Mouse (Mus musculus): ENCODE data around the gene Chd2. TPM values are rescaled to one million over a fixed set of nuclear protein-coding genes. Genes with fewer than 3 reads are reported as not detected.
"Not testable (repeated sequence)": the region's sequence is repeated elsewhere in the genome, so short reads cannot be mapped to it uniquely, and the experiment has no call there.

Chd2 gene
- total and polyA plus RNA-seq, 3 experiments: 32.9 to 43.3 (median 38.1) TPM

- Histone ChIP-seq H3K27me3 (ENCODE audit: control insufficient read depth, insufficient read depth, low read length) (no peaks in the 10 kb centered on the region), H3K27ac (no peak overlapping the region; the same call in 1 of the 2 replicates), H3K36me3 (ENCODE audit: control insufficient read depth, insufficient read depth, low read length) (peaks cover 40% of the 10 kb centered on the region), H3K4me1 (ENCODE audit: control insufficient read depth, insufficient read depth, low read length) (peaks cover 23% of the 10 kb centered on the region), H3K79me2 (replicated peaks; ENCODE audit: control insufficient read depth, insufficient read depth, low read length) (peaks cover 5% of the 10 kb centered on the region), H3K9ac (ENCODE audit: low read depth, low read length) (no peak overlapping the region), H3K4me3 (no peak overlapping the region)
- DNase-seq: no peak
- TF ChIP-seq EP300 (IDR thresholded peaks at IDR 0.05; ENCODE audit: insufficient read depth, low read depth, low read length) (no peak), POLR2A (IDR thresholded peaks at IDR 0.05; ENCODE audit: insufficient read depth, low read depth, low read length) (no peak), CTCF (IDR thresholded peaks at IDR 0.05) (no peak)
- intact Hi-C loops (cut with DNase I): loop anchor here (5.0 kb wide), 1 partner anchor 37 kb away; no protein-coding TSS in a partner anchor
- WGBS: 78% methylated on average over 10 of the region's 10 CpGs
Measured at GRCm38 (mm10) chr7:73520231-73520630, 21.4 kb downstream of the Chd2 start.

- Histone ChIP-seq H3K36me3 (ENCODE audit: control insufficient read depth, insufficient read depth, low read length) (peaks cover 38% of the 10 kb centered on the region), H3K9ac (ENCODE audit: low read depth, low read length) (no peak overlapping the region), H3K79me2 (replicated peaks; ENCODE audit: control insufficient read depth, insufficient read depth, low read length) (peaks cover 5% of the 10 kb centered on the region), H3K27ac (no peak overlapping the region; the same call in none of the 2 replicates), H3K27me3 (ENCODE audit: control insufficient read depth, insufficient read depth, low read length) (no peaks in the 10 kb centered on the region), H3K4me1 (ENCODE audit: control insufficient read depth, insufficient read depth, low read length) (peaks cover 20% of the 10 kb centered on the region), H3K4me3 (no peak overlapping the region)
- TF ChIP-seq POLR2A (IDR thresholded peaks at IDR 0.05; ENCODE audit: insufficient read depth, low read depth, low read length) (no peak), CTCF (IDR thresholded peaks at IDR 0.05) (no peak), EP300 (IDR thresholded peaks at IDR 0.05; ENCODE audit: insufficient read depth, low read depth, low read length) (no peak)
- no peak for DNase-seq
- 79% methylated on average over 16 of the region's 16 CpGs for WGBS
- intact Hi-C loops (cut with DNase I): no loop called here
Measured at GRCm38 (mm10) chr7:73519060-73519796, 22.4 kb downstream of the Chd2 start.

- H3K27me3 ChIP-seq (ENCODE audit: control insufficient read depth, insufficient read depth, low read length); H3K27ac ChIP-seq; H3K4me3 ChIP-seq; intact Hi-C loops (cut with DNase I); H3K79me2 ChIP-seq (replicated peaks; ENCODE audit: control insufficient read depth, insufficient read depth, low read length); H3K9ac ChIP-seq (ENCODE audit: low read depth, low read length); DNase-seq: not testable (repeated sequence)
- WGBS: 87% methylated on average over 6 of the region's 6 CpGs
- Histone ChIP-seq H3K36me3 (ENCODE audit: control insufficient read depth, insufficient read depth, low read length) (peaks cover 38% of the 10 kb centered on the region), H3K4me1 (ENCODE audit: control insufficient read depth, insufficient read depth, low read length) (peaks cover 18% of the 10 kb centered on the region)
Measured at GRCm38 (mm10) chr7:73518373-73518980, 23.2 kb downstream of the Chd2 start.

GRCm38 (mm10) chr7:73517432-73518054 lies 24.1 kb downstream of the Chd2 start:
- Histone ChIP-seq H3K4me1 (ENCODE audit: control insufficient read depth, insufficient read depth, low read length) (peaks cover 16% of the 10 kb centered on the region), H3K79me2 (replicated peaks; ENCODE audit: control insufficient read depth, insufficient read depth, low read length) (peaks cover 5% of the 10 kb centered on the region), H3K27ac (peak overlapping the region; percentile 64), H3K36me3 (ENCODE audit: control insufficient read depth, insufficient read depth, low read length) (peaks cover 36% of the 10 kb centered on the region), H3K4me3 (no peak overlapping the region), H3K9ac (ENCODE audit: low read depth, low read length) (peak overlapping the region; percentile 6; the same call in 1 of the 2 replicates), H3K27me3 (ENCODE audit: control insufficient read depth, insufficient read depth, low read length) (no peaks in the 10 kb centered on the region)
- WGBS: 6% methylated on average over 1 of the region's 1 CpGs
- no peak for TF ChIP-seq POLR2A (IDR thresholded peaks at IDR 0.05; ENCODE audit: insufficient read depth, low read depth, low read length)
- TF ChIP-seq EP300 (IDR thresholded peaks at IDR 0.05; ENCODE audit: insufficient read depth, low read depth, low read length): no peak
- TF ChIP-seq CTCF (IDR thresholded peaks at IDR 0.05): no peak
- intact Hi-C loops (cut with DNase I): no loop called here
- DNase-seq: no peak

- H3K9ac ChIP-seq (ENCODE audit: low read depth, low read length): no peak overlapping the region
- H3K79me2 ChIP-seq (replicated peaks; ENCODE audit: control insufficient read depth, insufficient read depth, low read length): peaks cover 5% of the 10 kb centered on the region
- no peaks in the 10 kb centered on the region for H3K27me3 ChIP-seq (ENCODE audit: control insufficient read depth, insufficient read depth, low read length)
- H3K4me1 ChIP-seq (ENCODE audit: control insufficient read depth, insufficient read depth, low read length): peaks cover 15% of the 10 kb centered on the region
- no peak overlapping the region; the same call in 1 of the 2 replicates for H3K4me3 ChIP-seq
- DNase-seq: no peak
- peaks cover 39% of the 10 kb centered on the region for H3K36me3 ChIP-seq (ENCODE audit: control insufficient read depth, insufficient read depth, low read length)
- intact Hi-C loops (cut with DNase I): no loop called here
- 31% methylated on average over 5 of the region's 5 CpGs for WGBS
- TF ChIP-seq EP300 (IDR thresholded peaks at IDR 0.05; ENCODE audit: insufficient read depth, low read depth, low read length): no peak
- TF ChIP-seq POLR2A (IDR thresholded peaks at IDR 0.05; ENCODE audit: insufficient read depth, low read depth, low read length): no peak
- no peak for TF ChIP-seq CTCF (IDR thresholded peaks at IDR 0.05)
- H3K27ac ChIP-seq: peak overlapping the region; percentile 64
Measured at GRCm38 (mm10) chr7:73516820-73517219, 24.8 kb downstream of the Chd2 start.

- Histone ChIP-seq H3K9ac (ENCODE audit: low read depth, low read length) (no peak overlapping the region), H3K36me3 (ENCODE audit: control insufficient read depth, insufficient read depth, low read length) (peaks cover 47% of the 10 kb centered on the region), H3K4me1 (ENCODE audit: control insufficient read depth, insufficient read depth, low read length) (peaks cover 10% of the 10 kb centered on the region), H3K27me3 (ENCODE audit: control insufficient read depth, insufficient read depth, low read length) (no peaks in the 10 kb centered on the region), H3K79me2 (replicated peaks; ENCODE audit: control insufficient read depth, insufficient read depth, low read length) (peaks cover 5% of the 10 kb centered on the region), H3K4me3 (no peak overlapping the region), H3K27ac (no peak overlapping the region)
- intact Hi-C loops (cut with DNase I): no loop called here
- no peak for TF ChIP-seq EP300 (IDR thresholded peaks at IDR 0.05; ENCODE audit: insufficient read depth, low read depth, low read length)
- no peak for TF ChIP-seq CTCF (IDR thresholded peaks at IDR 0.05)
- no peak for TF ChIP-seq POLR2A (IDR thresholded peaks at IDR 0.05; ENCODE audit: insufficient read depth, low read depth, low read length)
- WGBS: 69% methylated on average over 4 of the region's 4 CpGs
- DNase-seq: no peak
Measured at GRCm38 (mm10) chr7:73514560-73514959, 27.1 kb downstream of the Chd2 start.

Data from heart, adult 2 months (tissue).